Mouse (Mus musculus): ENCODE results near the gene Ugt1a1.
"Not testable (repeated sequence)": the region's sequence is repeated elsewhere in the genome, so short reads cannot be mapped to it uniquely, and the experiment has no call there.

Gene Ugt1a1

GRCm38 (mm10) chr1:88211812-88212211, at the start of gene Ugt1a1:
Gene Ugt1a1, plus strand, starts transcription at chr1:88211959.
- DNase-seq (ENCODE audit: low spot score), result peak; percentile 14

GRCm38 (mm10) chr1:88165711-88166110, 46.0 kb upstream of the Ugt1a1 start, which contains the start of gene Ugt1a5:
Gene Ugt1a5, plus strand, starts transcription at chr1:88166012.
- no peak for DNase-seq (ENCODE audit: low spot score)

GRCm38 (mm10) chr1:88172190-88172589, 39.6 kb upstream of the Ugt1a1 start:
- DNase-seq (ENCODE audit: low spot score), result not testable (repeated sequence)

GRCm38 (mm10) chr1:88179657-88180056, 32.1 kb upstream of the Ugt1a1 start:
- DNase-seq (ENCODE audit: low spot score), result no peak

GRCm38 (mm10) chr1:88186325-88186935, 25.3 kb upstream of the Ugt1a1 start:
- DNase-seq (ENCODE audit: low spot score), result no peak

GRCm38 (mm10) chr1:88192136-88192535, 19.6 kb upstream of the Ugt1a1 start:
- no peak for DNase-seq (ENCODE audit: low spot score)

GRCm38 (mm10) chr1:88195687-88196086, 16.1 kb upstream of the Ugt1a1 start:
- DNase-seq (ENCODE audit: low spot score), result no peak

- DNase-seq (ENCODE audit: low spot score), result no peak
These were observed 14.3 kb upstream of the Ugt1a1 start for GRCm38 (mm10) chr1:88197443-88197842.

GRCm38 (mm10) chr1:88199996-88200395, 11.8 kb upstream of the Ugt1a1 start:
- no peak for DNase-seq (ENCODE audit: low spot score)

GRCm38 (mm10) chr1:88200456-88200855, 11.3 kb upstream of the Ugt1a1 start, which contains the start of gene Ugt1a2:
Gene Ugt1a2, plus strand, starts transcription at chr1:88200601.
- no peak for DNase-seq (ENCODE audit: low spot score)

- DNase-seq (ENCODE audit: low spot score), result peak; percentile 75
These were observed 6.4 kb upstream of the Ugt1a1 start, which contains the start of gene Dnajb3 for GRCm38 (mm10) chr1:88205294-88205922. Gene Dnajb3, minus strand, starts transcription at chr1:88205782.

GRCm38 (mm10) chr1:88206843-88207479, 4.8 kb upstream of the Ugt1a1 start:
- DNase-seq (ENCODE audit: low spot score), result no peak

- no peak for DNase-seq (ENCODE audit: low spot score)
These were observed 734 bp downstream of the Ugt1a1 start for GRCm38 (mm10) chr1:88212341-88213045.

- DNase-seq (ENCODE audit: low spot score), result no peak
These were observed 1.3 kb downstream of the Ugt1a1 start for GRCm38 (mm10) chr1:88213061-88213460.

- peak; percentile 36 for DNase-seq (ENCODE audit: low spot score)
These were observed 2.2 kb downstream of the Ugt1a1 start for GRCm38 (mm10) chr1:88213766-88214461.

GRCm38 (mm10) chr1:88214462-88214952, 2.7 kb downstream of the Ugt1a1 start:
- no peak for DNase-seq (ENCODE audit: low spot score)

GRCm38 (mm10) chr1:88215466-88216380, 4.0 kb downstream of the Ugt1a1 start:
- DNase-seq (ENCODE audit: low spot score), result no peak

GRCm38 (mm10) chr1:88216551-88216950, 4.8 kb downstream of the Ugt1a1 start:
- no peak for DNase-seq (ENCODE audit: low spot score)

GRCm38 (mm10) chr1:88217144-88217543, 5.4 kb downstream of the Ugt1a1 start:
- DNase-seq (ENCODE audit: low spot score), result no peak

- DNase-seq (ENCODE audit: low spot score), result no peak
These were observed 5.8 kb downstream of the Ugt1a1 start for GRCm38 (mm10) chr1:88217576-88217975.

GRCm38 (mm10) chr1:88218051-88218450, 6.3 kb downstream of the Ugt1a1 start:
- no peak for DNase-seq (ENCODE audit: low spot score)
